Mouse (Mus musculus) kidney, postnatal 10 days (tissue): Measurements from ENCODE around the gene Cxcr2.
A peak's percentile ranks its signal among the peaks of the same experiment; 100 is the strongest.

ENCODE experiments used
- DNase-seq: peaks from one replicate; pipeline ENCODE4 v3.0.0; 2021; ENCODE audit warnings: mixed read lengths

The Cxcr2 gene

DNA sequence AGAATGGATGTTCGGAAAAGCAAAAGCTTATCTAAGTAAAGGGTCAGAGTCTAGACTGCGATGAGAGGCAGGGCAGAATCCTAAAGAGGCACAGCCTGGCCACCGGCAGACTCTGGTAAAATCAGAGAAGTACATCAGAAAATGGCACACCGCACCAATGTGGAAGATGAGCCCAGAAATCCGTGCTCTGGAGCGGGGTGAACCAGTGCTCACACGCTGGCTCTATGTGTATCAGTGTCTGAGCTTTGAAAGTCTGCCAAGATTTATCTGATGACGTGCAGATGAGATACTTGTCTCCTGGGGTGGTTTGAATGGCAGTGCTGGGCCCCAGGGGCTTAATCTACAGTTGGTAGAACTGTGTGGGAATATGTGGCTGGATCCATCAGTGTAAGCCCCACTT lies 45.3 kb downstream of the Cxcr2 start:
- DNase-seq, result no peak

DNA sequence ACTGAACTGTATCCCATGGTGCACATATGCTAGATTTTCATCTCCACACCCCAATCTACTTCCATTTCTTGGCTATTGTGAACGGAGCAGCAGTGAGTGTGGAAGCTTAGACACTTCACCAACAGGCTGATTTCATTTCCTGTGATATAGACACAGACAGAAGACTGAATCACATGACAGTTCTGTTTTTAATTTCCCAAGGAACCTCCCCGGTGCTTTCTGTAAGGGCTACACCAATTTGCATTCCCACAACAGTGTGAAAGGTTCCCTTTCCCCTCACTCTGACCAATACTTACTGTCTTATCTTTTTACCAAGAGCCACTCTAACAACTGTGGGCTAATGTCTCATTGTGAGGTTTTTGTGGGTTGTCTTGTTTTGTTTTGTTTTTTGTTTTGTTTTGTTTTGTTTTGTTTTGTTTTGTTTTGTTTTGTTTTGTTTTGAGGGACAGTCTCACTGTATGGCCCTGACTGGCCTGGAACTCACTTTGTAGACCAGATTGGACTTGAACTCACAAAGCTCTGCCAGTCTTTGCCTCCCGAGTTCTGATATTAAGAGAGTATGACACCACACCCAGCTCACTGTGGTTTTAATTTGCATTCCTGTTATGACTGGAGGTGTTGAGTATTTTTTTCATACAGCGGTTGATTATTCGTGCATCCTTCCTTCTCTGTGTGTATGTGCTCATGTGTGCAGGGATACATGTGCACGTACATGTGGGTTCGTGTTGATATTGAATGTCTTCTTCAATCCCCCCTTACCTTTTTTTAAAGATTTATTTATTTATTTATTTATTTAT lies 47.5 kb downstream of the Cxcr2 start:
- no peak for DNase-seq

DNA sequence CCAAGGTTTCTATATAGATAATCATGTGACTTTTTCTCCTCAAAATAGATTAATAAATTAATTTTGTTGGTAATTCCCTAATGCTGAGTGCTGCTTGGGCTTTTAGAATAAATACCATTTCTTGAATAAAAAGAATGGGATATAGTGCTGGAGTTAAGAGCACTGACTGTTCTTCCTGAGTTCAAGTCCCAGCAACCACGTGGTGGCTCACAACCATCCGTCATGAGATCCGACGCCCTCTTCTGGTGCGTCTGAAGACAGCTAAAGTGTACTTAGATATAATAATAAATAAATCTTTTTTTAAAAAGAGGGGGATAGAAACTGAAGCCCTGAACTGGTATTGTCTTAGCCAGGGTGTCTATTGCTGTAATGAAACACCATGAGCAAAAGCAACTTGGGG lies 49.7 kb downstream of the Cxcr2 start:
- no peak for DNase-seq

DNA sequence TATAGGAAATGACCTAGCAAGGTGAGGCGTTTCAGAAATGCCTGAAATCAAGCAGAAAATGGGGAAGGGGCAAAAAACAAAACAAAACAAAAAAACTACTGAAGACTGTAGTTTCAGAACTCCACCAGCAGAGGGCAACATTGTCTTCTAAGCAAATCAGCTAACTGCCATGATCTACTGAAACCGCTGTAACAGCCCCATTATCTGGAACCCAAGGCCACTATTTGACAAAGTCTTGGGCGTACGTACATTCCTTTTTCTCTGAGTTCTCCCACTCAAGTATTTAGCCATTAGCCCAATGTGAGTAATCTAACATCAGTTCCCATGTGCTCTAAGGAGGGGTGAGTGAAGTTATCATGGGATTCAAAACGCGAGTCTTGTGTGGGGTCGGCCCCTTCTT lies 52.1 kb downstream of the Cxcr2 start:
- peak; percentile 47 for DNase-seq

DNA sequence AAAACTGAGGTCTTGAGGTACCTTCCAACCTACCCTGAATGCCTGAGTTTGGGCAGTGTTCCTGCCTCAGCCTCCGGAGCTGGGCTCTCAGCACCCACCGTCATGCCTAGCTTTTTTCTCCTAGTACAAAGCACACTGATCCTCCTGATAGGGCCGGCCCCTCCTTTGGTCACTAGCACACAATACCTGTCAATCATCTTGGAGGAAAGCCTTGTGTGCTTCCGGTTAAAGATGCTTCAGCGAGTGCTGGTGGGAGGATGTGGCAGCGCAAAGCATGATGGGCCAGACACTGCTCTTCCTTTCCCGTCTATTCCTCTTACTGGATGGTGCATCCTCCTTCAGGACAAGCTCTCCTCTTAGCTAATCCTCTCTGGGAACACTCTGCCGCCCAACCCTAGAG lies 52.9 kb downstream of the Cxcr2 start:
- no peak for DNase-seq

DNA sequence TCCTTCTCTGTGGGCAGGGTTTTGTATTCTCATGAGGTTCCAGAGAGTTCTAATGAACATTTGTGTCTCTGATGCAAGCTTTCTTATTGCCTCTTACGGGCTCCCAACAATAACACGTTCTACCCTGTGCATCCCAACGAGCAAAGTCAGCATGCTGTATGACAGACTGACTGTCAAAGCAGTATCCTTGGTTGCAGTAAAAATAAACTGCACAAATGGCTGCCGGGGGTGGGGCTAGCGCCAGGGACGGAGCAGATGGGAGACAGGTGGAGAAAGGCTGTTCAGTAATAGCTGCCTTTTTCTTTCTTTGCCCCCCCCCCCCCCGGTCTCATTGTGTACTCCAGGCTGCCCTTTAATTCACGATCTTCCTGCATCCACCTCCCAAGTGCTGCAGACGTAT lies 54.1 kb downstream of the Cxcr2 start:
- no peak for DNase-seq

DNA sequence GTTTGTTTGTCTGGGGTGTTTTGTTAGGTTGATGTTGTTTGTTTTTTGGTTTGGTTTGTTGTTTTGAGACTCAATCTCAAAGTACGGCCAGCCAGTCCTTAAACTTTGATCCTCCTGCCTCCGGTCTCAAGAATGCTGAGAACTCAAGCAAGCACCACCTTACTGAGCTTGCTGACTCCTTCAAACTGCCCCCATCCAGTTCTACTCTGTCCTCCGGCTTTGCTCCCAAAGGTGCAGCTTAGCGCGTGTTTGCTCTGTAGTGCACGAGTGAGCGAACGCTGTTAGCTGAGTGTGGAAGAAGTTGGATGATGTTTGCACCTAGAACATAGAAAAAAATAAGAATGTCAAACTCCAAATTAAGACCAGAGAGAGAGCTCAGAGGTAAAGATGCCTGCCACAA lies 55.2 kb downstream of the Cxcr2 start:
- DNase-seq, result peak; percentile 22
